Mouse (Mus musculus): ENCODE data around the gene Cnot11. TPM values are rescaled to one million over a fixed set of nuclear protein-coding genes. Genes with fewer than 3 reads are reported as not detected.

Cnot11 gene
- polyA plus RNA-seq (2012; fragmentation: generic; extraction: Trizol), result 16.8 TPM

DNA sequence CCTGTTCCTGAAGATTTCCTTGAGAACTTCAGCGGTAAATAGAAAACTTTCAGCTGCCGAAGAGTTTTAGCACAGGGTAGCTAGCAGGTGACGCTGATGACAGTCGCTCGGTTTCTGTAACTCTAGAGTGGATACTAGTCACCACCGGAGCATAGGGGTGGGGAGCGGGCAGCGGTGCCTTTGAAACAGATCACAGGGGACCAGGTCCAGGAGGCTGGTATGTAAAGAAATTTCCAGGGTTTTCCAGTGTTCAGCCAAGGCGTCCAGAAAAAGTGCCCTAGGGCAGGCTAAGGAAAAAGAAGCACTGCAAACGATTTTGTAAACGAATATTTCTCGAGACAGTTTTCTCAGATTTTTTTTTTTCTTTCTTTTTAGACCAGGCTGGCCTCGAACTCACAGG lies at the start of gene Cnot11:
Gene Cnot11, plus strand, starts transcription at position 162 of the 400 bp plus-strand sequence.
- Histone ChIP-seq H3K27me3 (ENCODE audit: control insufficient read depth, insufficient read depth, insufficient read length) (no peaks in the 10 kb centered on the region), H3ac (ENCODE audit: control insufficient read depth, insufficient read length) (peak within 1 kb of the TSS; percentile 60), H3K79me2 (ENCODE audit: control insufficient read depth, insufficient read depth) (peaks cover 14% of the 10 kb centered on the region), H3K4me3 (peak within 1 kb of the TSS; percentile 41), H3K4me2 (ENCODE audit: low read depth) (peak within 1 kb of the TSS; percentile 96), H3K36me3 (ENCODE audit: control insufficient read depth, insufficient read depth) (peaks cover 15% of the 10 kb centered on the region)
- no peak for TF ChIP-seq MYOG (IDR thresholded peaks at IDR 0.05; ENCODE audit: control insufficient read depth in 1 of 3, insufficient read depth in 1 of 3, insufficient read length in 2 of 3, low read depth in 2 of 3)
- no peak for TF ChIP-seq USF1 (IDR thresholded peaks at IDR 0.05; ENCODE audit: low read depth)
- TF ChIP-seq MYOD1 (IDR thresholded peaks at IDR 0.05; ENCODE audit: control insufficient read depth in 1 of 3, insufficient read length in 2 of 3, low read depth in 2 of 3), result no peak
- TF ChIP-seq POLR2A (IDR thresholded peaks at IDR 0.05; ENCODE audit: insufficient read length, low read depth), result no peak
- no peak for TF ChIP-seq POLR2AphosphoS2 (IDR thresholded peaks at IDR 0.05; ENCODE audit: insufficient read length, low read depth)
- TF ChIP-seq SRF (IDR thresholded peaks at IDR 0.05; ENCODE audit: control insufficient read depth, insufficient read length, low read depth), result no peak
- no peak for TF ChIP-seq TCF12 (IDR thresholded peaks at IDR 0.05; ENCODE audit: insufficient read depth, poor library complexity, severe bottlenecking)

DNA sequence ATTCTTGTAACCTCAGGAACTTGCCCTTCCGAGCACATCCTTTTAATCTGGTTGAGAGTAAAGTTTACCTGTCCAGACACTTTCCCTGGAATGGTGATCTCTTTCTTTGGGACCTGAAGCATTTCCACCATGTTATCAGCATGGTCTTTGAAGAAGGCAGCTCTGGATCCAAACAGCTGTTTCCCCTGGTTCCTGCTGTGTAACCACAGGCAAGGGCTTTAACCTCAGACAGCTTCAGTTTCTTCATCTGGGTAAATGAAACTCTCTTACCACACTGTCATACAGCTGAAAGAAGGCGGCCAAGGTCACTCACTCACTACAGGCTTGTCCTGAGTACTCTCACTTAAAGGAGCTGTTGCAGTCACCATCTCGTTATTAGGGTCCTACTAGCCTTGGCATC lies 47.4 kb upstream of the Cnot11 start:
- Histone ChIP-seq H3K79me2 (ENCODE audit: control insufficient read depth, insufficient read depth) (no peaks in the 10 kb centered on the region), H3K27me3 (ENCODE audit: control insufficient read depth, insufficient read depth, insufficient read length) (peaks cover 12% of the 10 kb centered on the region), H3K4me3 (no peak overlapping the region), H3K36me3 (ENCODE audit: control insufficient read depth, insufficient read depth) (no peaks in the 10 kb centered on the region), H3ac (ENCODE audit: control insufficient read depth, insufficient read length) (no peak overlapping the region), H3K4me2 (ENCODE audit: low read depth) (no peak overlapping the region)
- TF ChIP-seq MAX (IDR thresholded peaks at IDR 0.05; ENCODE audit: low read depth) (no peak), E2F4 (IDR thresholded peaks at IDR 0.05; ENCODE audit: insufficient read depth) (no peak), USF1 (IDR thresholded peaks at IDR 0.05; ENCODE audit: low read depth) (no peak), REST (IDR thresholded peaks at IDR 0.05; ENCODE audit: insufficient read depth, insufficient read length) (no peak), POLR2A (IDR thresholded peaks at IDR 0.05; ENCODE audit: insufficient read length, low read depth) (no peak), TCF3 (IDR thresholded peaks at IDR 0.05; ENCODE audit: insufficient read length, low read depth) (no peak)

DNA sequence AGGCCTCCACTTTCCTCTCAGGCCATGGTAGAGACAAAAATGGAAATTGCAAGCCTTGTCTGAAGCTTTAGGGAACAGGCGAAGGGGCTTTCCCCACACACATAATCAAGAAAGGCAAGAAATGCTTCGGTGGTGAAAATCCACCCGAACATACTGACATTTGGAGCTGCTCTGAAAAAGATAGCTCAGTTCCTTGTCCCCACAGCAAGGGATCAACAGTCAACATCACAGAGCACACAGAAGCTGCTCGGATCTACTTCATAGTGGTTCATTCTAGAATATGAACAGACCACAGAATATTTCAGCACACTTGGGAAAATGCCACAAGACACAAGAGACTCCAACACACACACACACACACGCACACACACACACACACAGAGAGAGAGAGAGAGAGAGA lies 41.6 kb upstream of the Cnot11 start:
- no peaks in the 10 kb centered on the region for H3K79me2 ChIP-seq (ENCODE audit: control insufficient read depth, insufficient read depth)
- H3K27me3 ChIP-seq (ENCODE audit: control insufficient read depth, insufficient read depth, insufficient read length), result peaks cover 12% of the 10 kb centered on the region
- no peak overlapping the region for H3ac ChIP-seq (ENCODE audit: control insufficient read depth, insufficient read length)
- no peak overlapping the region for H3K4me2 ChIP-seq (ENCODE audit: low read depth)
- no peak overlapping the region for H3K4me3 ChIP-seq
- H3K36me3 ChIP-seq (ENCODE audit: control insufficient read depth, insufficient read depth), result no peaks in the 10 kb centered on the region
- TF ChIP-seq MAX (IDR thresholded peaks at IDR 0.05; ENCODE audit: low read depth) (no peak), TCF3 (IDR thresholded peaks at IDR 0.05; ENCODE audit: insufficient read length, low read depth) (no peak), SRF (IDR thresholded peaks at IDR 0.05; ENCODE audit: control insufficient read depth, insufficient read length, low read depth) (no peak), USF1 (IDR thresholded peaks at IDR 0.05; ENCODE audit: low read depth) (no peak), POLR2AphosphoS2 (IDR thresholded peaks at IDR 0.05; ENCODE audit: insufficient read length, low read depth) (no peak), MYOG (IDR thresholded peaks at IDR 0.05; ENCODE audit: control insufficient read depth in 1 of 3, insufficient read depth in 1 of 3, insufficient read length in 2 of 3, low read depth in 2 of 3) (no peak), POLR2A (IDR thresholded peaks at IDR 0.05; ENCODE audit: insufficient read length, low read depth) (no peak), REST (IDR thresholded peaks at IDR 0.05; ENCODE audit: insufficient read depth, insufficient read length) (no peak), MYOD1 (IDR thresholded peaks at IDR 0.05; ENCODE audit: control insufficient read depth in 1 of 3, insufficient read length in 2 of 3, low read depth in 2 of 3) (no peak), CEBPB (IDR thresholded peaks at IDR 0.05; ENCODE audit: insufficient read depth, poor library complexity, severe bottlenecking) (no peak), TCF12 (IDR thresholded peaks at IDR 0.05; ENCODE audit: insufficient read depth, poor library complexity, severe bottlenecking) (no peak), E2F4 (IDR thresholded peaks at IDR 0.05; ENCODE audit: insufficient read depth) (no peak)

DNA sequence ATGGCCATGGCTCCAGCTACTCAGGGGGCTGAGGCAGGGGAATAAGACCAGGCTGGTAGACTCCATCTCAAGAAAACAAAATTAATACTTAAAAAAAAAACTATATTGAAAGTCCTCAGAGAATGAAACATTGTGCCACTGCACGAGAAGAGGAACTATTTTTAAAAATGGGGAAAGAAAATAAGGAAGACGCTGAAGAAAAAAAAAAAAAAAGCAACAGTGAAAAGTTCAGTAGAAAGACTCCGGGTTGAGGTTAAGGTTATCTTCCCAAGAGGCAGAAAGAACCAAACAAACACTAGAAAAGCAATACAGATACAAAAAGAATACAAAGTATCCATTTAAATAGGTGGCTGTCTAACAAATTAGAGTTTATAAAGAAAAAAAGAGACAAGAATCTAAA lies 41.1 kb upstream of the Cnot11 start:
- H3K27me3 ChIP-seq (ENCODE audit: control insufficient read depth, insufficient read depth, insufficient read length), result peaks cover 12% of the 10 kb centered on the region
- no peak overlapping the region for H3K4me3 ChIP-seq
- H3K4me2 ChIP-seq (ENCODE audit: low read depth), result no peak overlapping the region
- H3K79me2 ChIP-seq (ENCODE audit: control insufficient read depth, insufficient read depth), result no peaks in the 10 kb centered on the region
- TF ChIP-seq SRF (IDR thresholded peaks at IDR 0.05; ENCODE audit: control insufficient read depth, insufficient read length, low read depth) (no peak), TCF3 (IDR thresholded peaks at IDR 0.05; ENCODE audit: insufficient read length, low read depth) (no peak), MYOD1 (IDR thresholded peaks at IDR 0.05; ENCODE audit: control insufficient read depth in 1 of 3, insufficient read length in 2 of 3, low read depth in 2 of 3) (no peak), POLR2A (IDR thresholded peaks at IDR 0.05; ENCODE audit: insufficient read length, low read depth) (no peak), USF1 (IDR thresholded peaks at IDR 0.05; ENCODE audit: low read depth) (no peak), MYOG (IDR thresholded peaks at IDR 0.05; ENCODE audit: control insufficient read depth in 1 of 3, insufficient read depth in 1 of 3, insufficient read length in 2 of 3, low read depth in 2 of 3) (no peak), MAX (IDR thresholded peaks at IDR 0.05; ENCODE audit: low read depth) (no peak), REST (IDR thresholded peaks at IDR 0.05; ENCODE audit: insufficient read depth, insufficient read length) (no peak), POLR2AphosphoS2 (IDR thresholded peaks at IDR 0.05; ENCODE audit: insufficient read length, low read depth) (no peak), TCF12 (IDR thresholded peaks at IDR 0.05; ENCODE audit: insufficient read depth, poor library complexity, severe bottlenecking) (no peak), CEBPB (IDR thresholded peaks at IDR 0.05; ENCODE audit: insufficient read depth, poor library complexity, severe bottlenecking) (no peak), E2F4 (IDR thresholded peaks at IDR 0.05; ENCODE audit: insufficient read depth) (no peak)
- no peak overlapping the region for H3ac ChIP-seq (ENCODE audit: control insufficient read depth, insufficient read length)
- H3K36me3 ChIP-seq (ENCODE audit: control insufficient read depth, insufficient read depth), result no peaks in the 10 kb centered on the region

DNA sequence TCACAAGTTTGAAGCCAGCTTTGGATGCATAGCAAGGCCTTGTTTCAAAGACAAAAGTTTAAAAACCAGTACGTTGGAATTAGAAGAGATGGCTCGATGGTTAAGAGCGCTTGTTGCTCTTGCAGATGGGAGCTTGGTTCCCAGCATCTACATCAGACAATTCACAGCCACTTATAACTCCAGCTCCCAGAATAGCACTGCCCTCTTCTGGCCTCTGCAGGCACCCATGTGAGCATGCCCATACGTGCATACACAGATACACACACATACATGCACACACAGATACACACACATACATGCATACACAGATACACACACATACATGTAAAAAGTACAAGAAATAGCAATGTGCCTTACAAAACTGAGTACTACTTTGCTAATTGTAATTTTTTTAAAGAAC lies 37.8 kb upstream of the Cnot11 start:
- TF ChIP-seq POLR2A (IDR thresholded peaks at IDR 0.05; ENCODE audit: insufficient read length, low read depth) (no peak), MAX (IDR thresholded peaks at IDR 0.05; ENCODE audit: low read depth) (no peak), TCF3 (IDR thresholded peaks at IDR 0.05; ENCODE audit: insufficient read length, low read depth) (no peak), MYOG (IDR thresholded peaks at IDR 0.05; ENCODE audit: control insufficient read depth in 1 of 3, insufficient read depth in 1 of 3, insufficient read length in 2 of 3, low read depth in 2 of 3) (no peak), REST (IDR thresholded peaks at IDR 0.05; ENCODE audit: insufficient read depth, insufficient read length) (no peak), USF1 (IDR thresholded peaks at IDR 0.05; ENCODE audit: low read depth) (no peak), SRF (IDR thresholded peaks at IDR 0.05; ENCODE audit: control insufficient read depth, insufficient read length, low read depth) (no peak), CEBPB (IDR thresholded peaks at IDR 0.05; ENCODE audit: insufficient read depth, poor library complexity, severe bottlenecking) (no peak), POLR2AphosphoS2 (IDR thresholded peaks at IDR 0.05; ENCODE audit: insufficient read length, low read depth) (no peak), TCF12 (IDR thresholded peaks at IDR 0.05; ENCODE audit: insufficient read depth, poor library complexity, severe bottlenecking) (no peak), MYOD1 (IDR thresholded peaks at IDR 0.05; ENCODE audit: control insufficient read depth in 1 of 3, insufficient read length in 2 of 3, low read depth in 2 of 3) (no peak), E2F4 (IDR thresholded peaks at IDR 0.05; ENCODE audit: insufficient read depth) (no peak)
- Histone ChIP-seq H3K36me3 (ENCODE audit: control insufficient read depth, insufficient read depth) (no peaks in the 10 kb centered on the region), H3K4me2 (ENCODE audit: low read depth) (no peak overlapping the region), H3K27me3 (ENCODE audit: control insufficient read depth, insufficient read depth, insufficient read length) (peaks cover 14% of the 10 kb centered on the region), H3ac (ENCODE audit: control insufficient read depth, insufficient read length) (no peak overlapping the region), H3K4me3 (no peak overlapping the region), H3K79me2 (ENCODE audit: control insufficient read depth, insufficient read depth) (no peaks in the 10 kb centered on the region)
